Mouse (Mus musculus) CH12.LX (cell line): ENCODE results near the gene Cd59b.

Experiments
- BHLHE40 ChIP-seq: IDR thresholded peaks from 2 replicates; pipeline ENCODE4 v1.6.1; 2011; ENCODE audit warnings: mild to moderate bottlenecking, low read depth, low read length, improper control_type of control experiment
- CTCF ChIP-seq, 2 experiments: IDR thresholded peaks in 1 of 2; conservative IDR thresholded peaks in 1 of 2; 2 replicates each; pipeline ENCODE4 v1.5.1; 2011 to 2012; ENCODE audit warnings: low read depth in 2 of 2, low read length in 2 of 2, improper control_type of control experiment in 1 of 2, inconsistent platforms in 1 of 2, mild to moderate bottlenecking in 1 of 2, moderate library complexity in 1 of 2
- E2F4 ChIP-seq: IDR thresholded peaks from 2 replicates; pipeline ENCODE4 v1.6.1; 2011; ENCODE audit warnings: low read depth, low read length, improper control_type of control experiment; ENCODE audit not compliant: insufficient replicate concordance
- MAX ChIP-seq: IDR thresholded peaks from 2 replicates; pipeline ENCODE4 v1.6.1; 2011; ENCODE audit warnings: low read length, improper control_type of control experiment
- MXI1 ChIP-seq: IDR thresholded peaks from 2 replicates; pipeline ENCODE4 v1.6.1; 2011; ENCODE audit warnings: mild to moderate bottlenecking, low read depth, low read length, improper control_type of control experiment
- POLR2A ChIP-seq: IDR thresholded peaks from 2 replicates; pipeline ENCODE4 v1.6.1; 2011; ENCODE audit warnings: low read depth, mild to moderate bottlenecking, improper control_type of control experiment, low read length

DNA sequence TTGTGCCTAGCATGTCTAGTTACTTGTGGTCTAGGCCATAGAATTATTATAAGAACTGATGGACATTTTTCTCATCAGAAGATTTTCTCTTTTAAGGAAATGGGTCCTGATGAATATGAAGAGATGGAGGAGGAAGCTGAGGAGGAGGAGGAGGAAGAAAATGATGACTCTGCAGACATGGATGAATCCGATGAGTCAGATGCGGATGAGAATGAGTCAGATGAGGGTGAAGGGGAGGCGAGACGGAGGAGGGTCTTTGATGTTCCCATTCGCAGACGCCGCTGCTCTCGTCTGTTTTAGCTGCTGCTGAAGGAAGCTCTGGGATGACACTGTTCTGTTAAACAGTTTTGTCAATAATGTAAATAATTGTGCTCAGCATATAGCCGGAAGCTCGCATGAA, 9.9 kb upstream of the Cd59b start:
- TF ChIP-seq MXI1 (no peak), CTCF (conservative IDR thresholded peaks at IDR 0.05 in 1 of 2, IDR thresholded peaks at IDR 0.05 in 1 of 2; ENCODE audit: low read depth in 2 of 2, low read length in 2 of 2) (no peak), E2F4 (no peak), BHLHE40 (no peak), MAX (no peak), POLR2A (no peak)
